Mouse (Mus musculus) E14TG2a.4 (cell line): ENCODE data around the gene Map7d2.
A peak's percentile ranks its signal among the peaks of the same experiment; 100 is the strongest.

ENCODE experiments used
- H3K27me3 ChIP-seq: 2 replicates; pipeline ENCODE4 v1.6.1; 2014; ENCODE audit warnings: low read length, control low read depth; ENCODE audit not compliant: insufficient read depth
- H3K36me3 ChIP-seq: 2 replicates; pipeline ENCODE4 v1.6.1; 2014; ENCODE audit warnings: low read length, control low read depth; ENCODE audit not compliant: insufficient read depth
- H3K4me1 ChIP-seq: replicated peaks from 2 replicates; pipeline ENCODE4 v1.6.1; 2014; ENCODE audit warnings: low read depth, low read length, control low read depth
- H3K4me3 ChIP-seq: replicated peaks from 2 replicates; pipeline ENCODE4 v1.5.1; 2014; ENCODE audit warnings: mild to moderate bottlenecking, low read length
- H3K9me3 ChIP-seq: 2 replicates; pipeline ENCODE4 v1.6.1; 2014; ENCODE audit warnings: low read length, control low read depth
- CTCF ChIP-seq: conservative IDR thresholded peaks from 2 replicates; pipeline ENCODE4 v1.5.1; 2014; ENCODE audit warnings: low read length
- NANOG ChIP-seq: IDR thresholded peaks from 2 replicates; pipeline ENCODE4 v1.6.1; 2014; ENCODE audit warnings: borderline replicate concordance, low read length, mixed read lengths
- POU5F1 ChIP-seq: IDR thresholded peaks from 2 replicates; pipeline ENCODE4 v1.6.1; 2014; ENCODE audit warnings: low read length, borderline replicate concordance

Gene Map7d2

GRCm38 (mm10) chrX:159414130-159414828 is at the start of gene Map7d2:
Gene Map7d2, plus strand, starts transcription at chrX:159414572.
- H3K27me3 ChIP-seq, result peaks cover 28% of the 10 kb centered on the region
- peaks cover 2% of the 10 kb centered on the region; the same call in 1 of the 2 replicates for H3K4me1 ChIP-seq
- TF ChIP-seq NANOG, result no peak
- H3K36me3 ChIP-seq, result no peaks in the 10 kb centered on the region
- peak within 1 kb of the TSS; percentile 88 for H3K4me3 ChIP-seq
- H3K9me3 ChIP-seq, result no peaks in the 10 kb centered on the region

- Histone ChIP-seq H3K27me3 (no peaks in the 10 kb centered on the region), H3K4me1 (peaks cover 13% of the 10 kb centered on the region), H3K4me3 (peak within 1 kb of the TSS; percentile 88), H3K36me3 (peaks cover 28% of the 10 kb centered on the region), H3K9me3 (no peaks in the 10 kb centered on the region)
- no peak for TF ChIP-seq CTCF
- TF ChIP-seq NANOG, result no peak
- TF ChIP-seq POU5F1, result no peak
Observed at GRCm38 (mm10) chrX:159371831-159372752, 42.3 kb upstream of the Map7d2 start, which contains the start of gene Eif1ax. Gene Eif1ax, plus strand, starts transcription at chrX:159372178.

- TF ChIP-seq NANOG, result no peak
- no peak for TF ChIP-seq CTCF
- no peak for TF ChIP-seq POU5F1
- peak overlapping the region; percentile 88 for H3K4me3 ChIP-seq
- H3K9me3 ChIP-seq, result no peaks in the 10 kb centered on the region
- H3K36me3 ChIP-seq, result peaks cover 35% of the 10 kb centered on the region
- peaks cover 13% of the 10 kb centered on the region for H3K4me1 ChIP-seq
- no peaks in the 10 kb centered on the region for H3K27me3 ChIP-seq
Observed at GRCm38 (mm10) chrX:159372753-159373144, 41.6 kb upstream of the Map7d2 start.

DNA sequence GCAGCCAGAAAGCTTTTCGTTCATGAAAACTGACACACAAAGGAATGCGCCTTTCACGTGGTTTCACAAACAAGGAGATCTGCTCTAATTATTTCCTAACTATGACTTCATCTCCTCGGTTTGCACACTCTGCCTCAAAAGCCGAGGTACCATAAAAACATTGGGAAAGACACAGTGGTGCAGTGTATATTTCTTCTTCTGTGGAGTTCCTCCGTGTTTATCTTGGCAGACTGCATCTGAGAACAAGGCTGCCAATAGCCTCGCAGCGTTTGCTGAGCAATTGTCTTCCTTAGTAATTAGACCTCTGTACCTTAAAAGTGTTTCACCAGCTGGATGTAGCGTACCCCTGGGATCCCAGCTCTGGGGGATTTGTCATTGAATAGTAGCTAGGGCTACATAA is 27.3 kb upstream of the Map7d2 start:
- Histone ChIP-seq H3K27me3 (no peaks in the 10 kb centered on the region), H3K4me1 (no peaks in the 10 kb centered on the region), H3K9me3 (no peaks in the 10 kb centered on the region), H3K36me3 (peaks cover 54% of the 10 kb centered on the region), H3K4me3 (no peak overlapping the region)
- TF ChIP-seq CTCF, result no peak

GRCm38 (mm10) chrX:159388953-159389352 is 25.4 kb upstream of the Map7d2 start:
- H3K36me3 ChIP-seq, result peaks cover 41% of the 10 kb centered on the region
- TF ChIP-seq CTCF (no peak), POU5F1 (no peak), NANOG (no peak)
- no peaks in the 10 kb centered on the region for H3K9me3 ChIP-seq
- no peaks in the 10 kb centered on the region for H3K27me3 ChIP-seq
- no peak overlapping the region for H3K4me3 ChIP-seq
- H3K4me1 ChIP-seq, result no peaks in the 10 kb centered on the region

DNA sequence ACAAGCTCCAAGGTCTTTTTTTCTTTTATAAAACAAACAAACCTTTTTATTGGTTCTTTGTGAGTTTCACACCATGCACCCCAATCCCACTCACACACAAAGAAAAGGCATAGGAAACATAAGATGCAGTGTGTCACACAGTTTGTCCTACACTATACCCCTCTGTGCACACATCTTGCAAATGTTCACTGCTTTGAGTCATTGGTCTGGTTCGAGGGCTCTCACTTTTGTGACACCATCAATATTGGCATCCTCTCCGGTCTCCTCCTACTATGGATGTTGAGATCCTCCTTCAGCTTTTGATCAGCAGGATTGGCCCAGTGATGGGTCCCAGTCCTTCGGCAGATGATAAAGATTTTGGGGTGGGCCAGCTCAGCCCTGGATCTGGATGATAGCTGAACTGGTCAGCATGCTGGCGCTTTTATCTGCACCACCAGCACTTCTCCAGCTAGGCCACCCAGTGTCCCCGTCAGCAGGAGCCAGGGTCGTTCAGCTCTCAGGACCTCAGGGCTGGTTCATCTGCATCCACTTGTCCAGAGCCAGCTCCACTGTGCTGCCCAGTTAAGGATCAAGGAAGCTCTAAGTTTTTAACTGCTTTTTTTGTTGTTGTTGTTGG is 23.9 kb upstream of the Map7d2 start:
- TF ChIP-seq NANOG (no peak), POU5F1 (no peak), CTCF (no peak)

GRCm38 (mm10) chrX:159391239-159391638 is 23.1 kb upstream of the Map7d2 start:
- H3K27me3 ChIP-seq, result no peaks in the 10 kb centered on the region
- H3K36me3 ChIP-seq, result peaks cover 21% of the 10 kb centered on the region
- H3K4me1 ChIP-seq, result no peaks in the 10 kb centered on the region
- no peak for TF ChIP-seq CTCF
- no peak for TF ChIP-seq POU5F1
- TF ChIP-seq NANOG, result no peak
- H3K9me3 ChIP-seq, result no peaks in the 10 kb centered on the region
- no peak overlapping the region for H3K4me3 ChIP-seq

More for the DNA sequence above, 23.9 kb upstream of the Map7d2 start:
- no peak overlapping the region for H3K4me3 ChIP-seq
- no peaks in the 10 kb centered on the region for H3K9me3 ChIP-seq
- H3K36me3 ChIP-seq, result peaks cover 29% of the 10 kb centered on the region
- H3K4me1 ChIP-seq, result no peaks in the 10 kb centered on the region
- no peaks in the 10 kb centered on the region for H3K27me3 ChIP-seq

- TF ChIP-seq CTCF (peak; percentile 22), POU5F1 (no peak), NANOG (no peak)
- no peak overlapping the region for H3K4me3 ChIP-seq
- H3K36me3 ChIP-seq, result no peaks in the 10 kb centered on the region
- H3K27me3 ChIP-seq, result peaks cover 4% of the 10 kb centered on the region
- H3K9me3 ChIP-seq, result no peaks in the 10 kb centered on the region
- H3K4me1 ChIP-seq, result 0 out of 2 replicates have a peak, but pooled peaks cover 2% of the 10 kb centered on the region
Observed at GRCm38 (mm10) chrX:159409253-159409652, 5.1 kb upstream of the Map7d2 start.
